Mouse (Mus musculus): ENCODE results near the gene Asl. TPM values are rescaled to one million over a fixed set of nuclear protein-coding genes. Genes with fewer than 3 reads are reported as not detected.

Asl gene
- polyA plus RNA-seq (2017; shearing (Covaris generic)), result 98.1 TPM

GRCm38 (mm10) chr5:130029142-130029897, at the start of gene Asl, which contains the start of gene Crcp:
Asl (minus strand) TSS chr5:130029247.
Crcp (plus strand) TSS chr5:130029290.

GRCm38 (mm10) chr5:130073026-130073425, 44.0 kb upstream of the Asl start, which contains the start of gene Tpst1:
Tpst1 (plus strand) TSS chr5:130073326.

GRCm38 (mm10) chr5:130002301-130003146, 26.5 kb downstream of the Asl start, which contains the start of gene Gusb:
Gusb (minus strand) TSS chr5:130003049.

Other genes starting within 250 kb of the Asl start
- gene Psph, start 241.8 kb downstream of the Asl start, polyA plus RNA-seq (2017; shearing (Covaris generic)), result 70.0 TPM
- 34.8 TPM for gene Sumf2, start 182.3 kb downstream of the Asl start, polyA plus RNA-seq (2017; shearing (Covaris generic))
- 481 TPM for gene Chchd2, start 141.8 kb downstream of the Asl start, polyA plus RNA-seq (2017; shearing (Covaris generic))
- 2.7 TPM for gene Zbed5, start 133.5 kb downstream of the Asl start, polyA plus RNA-seq (2017; shearing (Covaris generic))
- gene Phkg1, start 130.7 kb downstream of the Asl start, polyA plus RNA-seq (2017; shearing (Covaris generic)), result 0.13 TPM
- gene Nupr1l, start 120.7 kb downstream of the Asl start, polyA plus RNA-seq (2017; shearing (Covaris generic)), result not detected
- gene Vkorc1l1, start 87.3 kb downstream of the Asl start, polyA plus RNA-seq (2017; shearing (Covaris generic)), result 7.3 TPM
- 63.8 TPM for gene Gusb, start 26.2 kb downstream of the Asl start, polyA plus RNA-seq (2017; shearing (Covaris generic))
- gene Crcp, start within 50 bp of the Asl start, polyA plus RNA-seq (2017; shearing (Covaris generic)), result 53.4 TPM
- 2.4 TPM for gene Tpst1, start 44.1 kb upstream of the Asl start, polyA plus RNA-seq (2017; shearing (Covaris generic))
- gene Kctd7, start 115.6 kb upstream of the Asl start, polyA plus RNA-seq (2017; shearing (Covaris generic)), result 6.8 TPM
- 47.3 TPM for gene Rabgef1, start 142.6 kb upstream of the Asl start, polyA plus RNA-seq (2017; shearing (Covaris generic))
- gene Tmem248, start 187.8 kb upstream of the Asl start, polyA plus RNA-seq (2017; shearing (Covaris generic)), result 9.0 TPM
- gene Sbds, start 226.3 kb upstream of the Asl start, polyA plus RNA-seq (2017; shearing (Covaris generic)), result 115 TPM
- gene Tyw1, start 226.4 kb upstream of the Asl start, polyA plus RNA-seq (2017; shearing (Covaris generic)), result 47.1 TPM